Mouse (Mus musculus): ENCODE data around the gene Gm8257. TPM values are rescaled to one million over a fixed set of nuclear protein-coding genes. Genes with fewer than 3 reads are reported as not detected.
"Not testable (repeated sequence)": the region's sequence is repeated elsewhere in the genome, so short reads cannot be mapped to it uniquely, and the experiment has no call there.

The Gm8257 gene
- not detected in 2 replicates for polyA plus RNA-seq (2016; fragmentation: Nextera tagmentation; extraction: Ambion mirVana)

DNA sequence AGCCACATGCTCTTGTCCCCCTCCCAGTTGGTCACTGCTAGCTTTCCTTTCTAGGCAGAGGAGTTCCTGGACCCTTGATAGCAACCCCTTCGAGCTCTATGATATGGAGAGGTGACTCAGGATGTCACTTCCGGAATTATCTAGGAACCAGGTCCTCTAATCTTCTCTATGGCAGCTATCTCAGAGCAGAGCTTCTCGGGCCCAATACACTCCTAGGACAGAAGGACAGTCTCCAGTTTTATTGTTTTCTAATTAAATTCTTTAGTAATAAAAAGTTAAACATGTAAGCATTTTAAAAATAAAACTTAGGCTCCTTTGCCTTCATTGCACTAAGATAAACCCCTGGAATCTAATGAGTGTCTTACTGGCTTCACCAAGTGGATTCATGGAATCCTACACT lies at the start of gene Gm8257:
Gene Gm8257 (minus strand): TSS at position 101 of the 400 bp plus-strand sequence.
- H3K27ac ChIP-seq; H3K27me3 ChIP-seq (ENCODE audit: insufficient read depth, poor library complexity, severe bottlenecking); H3K4me1 ChIP-seq; H3K36me3 ChIP-seq; DNase-seq (ENCODE audit: low spot score); H3K9me3 ChIP-seq; H3K4me3 ChIP-seq: not testable (repeated sequence)
- 53% methylated on average over 3 of the region's 3 CpGs for WGBS

DNA sequence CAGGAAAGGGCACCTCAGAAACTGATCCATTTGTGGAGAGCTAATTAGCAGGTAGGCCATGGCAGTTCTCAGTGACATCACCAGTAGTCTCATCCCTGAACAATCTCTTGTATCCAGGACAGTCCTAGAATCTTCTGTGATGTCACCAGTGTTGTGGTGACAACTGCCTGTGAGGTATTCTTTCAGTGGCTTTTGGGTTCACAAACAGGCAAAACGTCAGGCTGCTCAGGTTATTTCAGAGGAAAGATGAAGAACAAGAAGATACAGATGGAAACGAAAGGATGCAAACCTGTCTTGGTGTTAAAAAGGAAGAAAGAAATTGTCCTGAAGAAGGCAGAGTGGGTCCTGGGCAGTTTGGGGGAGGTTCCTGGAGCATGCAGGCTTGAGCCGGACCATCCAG lies 44.0 kb upstream of the Gm8257 start, which contains the start of gene Gm8267:
Gene Gm8267 (minus strand): TSS at position 101 of the 400 bp plus-strand sequence.
- Histone ChIP-seq H3K27me3 (ENCODE audit: insufficient read depth, poor library complexity, severe bottlenecking) (no peaks in the 10 kb centered on the region), H3K4me1 (no peaks in the 10 kb centered on the region), H3K9me3 (no peaks in the 10 kb centered on the region), H3K4me3 (no peak within 1 kb of the TSS), H3K36me3 (no peaks in the 10 kb centered on the region), H3K27ac (no peak within 1 kb of the TSS)
- WGBS, result 78% methylated on average over 3 of the region's 3 CpGs
- DNase-seq (ENCODE audit: low spot score), result no peak

DNA sequence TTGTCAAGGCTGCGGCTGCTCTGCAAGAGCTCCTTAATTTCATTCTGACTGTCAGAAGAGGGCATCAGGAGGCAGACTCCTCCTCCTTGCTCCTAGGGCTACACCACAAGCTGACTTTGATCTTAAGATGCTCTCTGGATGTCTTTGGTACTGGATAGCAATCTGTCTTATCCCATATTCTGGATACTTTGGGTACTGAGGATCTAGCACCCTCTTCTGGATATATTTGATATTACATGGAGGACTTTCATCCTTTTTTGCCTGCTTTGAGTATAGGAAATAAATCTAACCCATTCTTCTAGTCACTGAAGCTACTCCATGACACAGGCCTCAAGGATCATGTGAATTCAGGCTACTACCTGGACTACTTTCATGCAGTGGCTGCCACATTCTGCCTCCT lies 36.5 kb upstream of the Gm8257 start:
- not testable (repeated sequence) for H3K27me3 ChIP-seq (ENCODE audit: insufficient read depth, poor library complexity, severe bottlenecking); H3K9me3 ChIP-seq; H3K4me3 ChIP-seq; DNase-seq (ENCODE audit: low spot score); H3K27ac ChIP-seq; H3K36me3 ChIP-seq; H3K4me1 ChIP-seq
- WGBS, result 52% methylated on average over 1 of the region's 1 CpGs

DNA sequence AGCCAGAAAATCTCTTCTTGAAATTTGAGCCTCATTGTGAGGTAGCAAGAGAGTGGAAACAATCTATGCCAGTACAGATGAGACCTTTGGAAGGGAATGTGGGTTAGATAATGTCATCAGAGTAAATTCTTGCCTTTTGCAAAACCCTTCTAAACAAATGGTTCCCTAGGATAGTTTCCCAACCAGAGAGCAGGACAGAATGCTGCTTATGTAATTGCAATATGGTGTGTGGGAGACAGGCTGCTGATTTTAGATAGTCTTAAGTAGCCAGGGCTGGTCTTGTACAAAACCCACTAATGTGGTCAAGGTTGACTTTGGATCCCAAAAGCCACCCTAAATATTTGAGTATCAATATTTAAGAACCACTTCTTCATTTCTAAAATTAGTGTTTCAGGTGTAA lies 24.5 kb upstream of the Gm8257 start:
- H3K27ac ChIP-seq; H3K36me3 ChIP-seq; H3K4me3 ChIP-seq; H3K27me3 ChIP-seq (ENCODE audit: insufficient read depth, poor library complexity, severe bottlenecking); DNase-seq (ENCODE audit: low spot score); H3K9me3 ChIP-seq; H3K4me1 ChIP-seq: not testable (repeated sequence)

DNA sequence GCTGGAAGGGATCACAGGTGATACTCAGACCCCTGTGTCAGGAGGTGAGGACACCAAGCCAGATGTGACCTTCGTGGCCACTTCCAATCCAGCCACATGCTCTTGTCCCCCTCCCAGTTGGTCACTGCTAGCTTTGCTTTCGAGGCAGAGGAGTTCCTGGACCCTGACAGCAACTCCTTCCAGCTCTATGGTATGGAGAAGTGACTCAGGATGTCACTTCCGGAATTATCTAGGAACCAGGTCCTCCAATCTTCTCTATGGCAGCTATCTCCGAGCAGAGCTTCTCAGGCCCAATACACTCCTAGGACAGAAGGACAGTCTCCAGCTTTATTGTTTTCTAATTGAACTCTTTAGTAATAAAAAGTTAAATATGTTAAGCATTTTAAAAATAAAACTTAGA lies 78.5 kb downstream of the Gm8257 start, which contains the start of gene Gm5624:
Gene Gm5624 (minus strand): TSS at position 202 of the 400 bp plus-strand sequence.
- not testable (repeated sequence) for H3K9me3 ChIP-seq; H3K27ac ChIP-seq; DNase-seq (ENCODE audit: low spot score); H3K36me3 ChIP-seq; H3K27me3 ChIP-seq (ENCODE audit: insufficient read depth, poor library complexity, severe bottlenecking); H3K4me3 ChIP-seq; H3K4me1 ChIP-seq
- 78% methylated on average over 4 of the region's 4 CpGs for WGBS

Other genes with a start within 250 kb of the Gm8257 start
- not detected in 2 replicates for gene BC061237, start 214.0 kb downstream of the Gm8257 start, polyA plus RNA-seq (2016; fragmentation: Nextera tagmentation; extraction: Ambion mirVana)
- gene Gm17093, start 188.2 kb downstream of the Gm8257 start, polyA plus RNA-seq (2016; fragmentation: Nextera tagmentation; extraction: Ambion mirVana), result not detected in 2 replicates
- not detected in 2 replicates for gene Gm8247, start 123.3 kb downstream of the Gm8257 start, polyA plus RNA-seq (2016; fragmentation: Nextera tagmentation; extraction: Ambion mirVana)
- gene Gm5624, start 78.5 kb downstream of the Gm8257 start, polyA plus RNA-seq (2016; fragmentation: Nextera tagmentation; extraction: Ambion mirVana), result not detected in 2 replicates
- not detected in 2 replicates for gene Gm8267, start 43.9 kb upstream of the Gm8257 start, polyA plus RNA-seq (2016; fragmentation: Nextera tagmentation; extraction: Ambion mirVana)
- 0.04 TPM in 1 of 2 replicates, not detected in the other for gene Ptgdr, start 152.9 kb upstream of the Gm8257 start, polyA plus RNA-seq (2016; fragmentation: Nextera tagmentation; extraction: Ambion mirVana)